Comparison of ENCODE assay signal across 8 mouse cellular contexts in genomic region chr11:100893482-100893881, GRCm38 (mm10). TPM values are rescaled to one million over a fixed set of nuclear protein-coding genes. Genes with fewer than 3 reads are reported as not detected.
A peak's percentile ranks its signal among the peaks of the same experiment; 100 is the strongest.
DNase-seq lines count a peak whose midpoint lies in the region; ATAC-seq and TF ChIP-seq lines count a peak whose summit lies in the region.

No protein-coding gene starts in this region.

- no peaks in the 10 kb centered on the region for H3K9me3 ChIP-seq in heart, embryonic 11.5 days (replicated peaks; ENCODE audit: control insufficient read depth, low read length)
- H3K9me3 ChIP-seq in liver, embryonic 13.5 days (replicated peaks): no peaks in the 10 kb centered on the region

- no peaks in the 10 kb centered on the region for H3K4me1 ChIP-seq in bone marrow macrophage, adult 2 months (ENCODE audit: control insufficient read depth, insufficient read depth, low read length)
- peaks cover 23% of the 10 kb centered on the region for H3K4me1 ChIP-seq in heart, embryonic 11.5 days (ENCODE audit: control insufficient read depth, insufficient read depth, low read length)
- H3K4me1 ChIP-seq in liver, embryonic 13.5 days (replicated peaks): peaks cover 57% of the 10 kb centered on the region

- DNase-seq in CD8-positive naive resting alpha-beta T cell, adult 2 months (ENCODE audit: low read depth in 2 of 2, low spot score in 2 of 2): peak; percentile 85 to 92
- peak; percentile 94 for DNase-seq in kidney, postnatal 10 days
- DNase-seq in liver, embryonic 13.5 days: peak; percentile 86
- DNase-seq in testis, postnatal 14 days (ENCODE audit: low spot score): peak; percentile 69

- TF ChIP-seq CTCF in bone marrow macrophage, adult 2 months (IDR thresholded peaks at IDR 0.05; ENCODE audit: low read depth, low read length): peak; percentile 99

- no peak overlapping the region for H3K27ac ChIP-seq in bone marrow macrophage, adult 2 months (ENCODE audit: insufficient read depth, low read depth, low read length)
- H3K27ac ChIP-seq in heart, embryonic 11.5 days (ENCODE audit: low read depth, low read length): no peak overlapping the region
- H3K27ac ChIP-seq in liver, embryonic 13.5 days: no peak overlapping the region; the same call in 1 of the 2 replicates

- peaks cover 2% of the 10 kb centered on the region for H3K36me3 ChIP-seq in heart, embryonic 11.5 days (ENCODE audit: control insufficient read depth, insufficient read depth, low read length)
- H3K36me3 ChIP-seq in liver, embryonic 13.5 days: peaks cover 70% of the 10 kb centered on the region

- H3K27me3 ChIP-seq in heart, embryonic 11.5 days (ENCODE audit: control insufficient read depth, insufficient read depth, low read length): no peaks in the 10 kb centered on the region
- H3K27me3 ChIP-seq in liver, embryonic 13.5 days: no peaks in the 10 kb centered on the region

- no peak for TF ChIP-seq POLR2A in bone marrow macrophage, adult 2 months (IDR thresholded peaks at IDR 0.05; ENCODE audit: borderline replicate concordance, low read depth, low read length)

- WGBS in heart, embryonic 11.5 days (ENCODE audit: insufficient replicate concordance): 16% methylated on average over 9 of the region's 9 CpGs
- 16% methylated on average over 9 of the region's 9 CpGs for WGBS in liver, embryonic 13.5 days (ENCODE audit: insufficient replicate concordance)

- no peak overlapping the region for H3K4me3 ChIP-seq in bone marrow macrophage, adult 2 months (ENCODE audit: insufficient read depth, low read length)
- H3K4me3 ChIP-seq in heart, embryonic 11.5 days (ENCODE audit: low read depth, low read length): no peak overlapping the region
- no peak overlapping the region for H3K4me3 ChIP-seq in liver, embryonic 13.5 days (replicated peaks)

- H3K4me2 ChIP-seq in heart, embryonic 11.5 days: peak overlapping the region; percentile 47
- peak overlapping the region; percentile 43 for H3K4me2 ChIP-seq in liver, embryonic 13.5 days

- peak overlapping the region; percentile 22; the same call in 1 of the 2 replicates for H3K9ac ChIP-seq in heart, embryonic 11.5 days (ENCODE audit: low read depth, low read length)
- peak overlapping the region; percentile 44 for H3K9ac ChIP-seq in liver, embryonic 13.5 days

- peak; percentile 87 for ATAC-seq in erythroid progenitor cell, adult 5-6 weeks (replicated peaks; ENCODE audit: low FRiP score, poor library complexity, severe bottlenecking)
- ATAC-seq in heart, embryonic 11.5 days (replicated peaks; ENCODE audit: insufficient number of reproducible peaks, low FRiP score, low TSS enrichment): 0 out of 2 replicates have a peak, but pooled peaks have one; percentile 46
- ATAC-seq in liver, embryonic 13.5 days (ENCODE audit: low read depth): peak; percentile 47
- peak; percentile 89 for ATAC-seq in neutrophil, adult 5-6 weeks (ENCODE audit: extremely low read depth, insufficient number of reproducible peaks, low FRiP score, poor library complexity, severe bottlenecking)

RNA-seq across cellular contexts. Expression of gene Stat5a, which starts 34.3 kb away (rescaled TPM):
- 16.3 and 20.7 TPM in 2 replicates for polyA plus RNA-seq in bone marrow macrophage, adult 2 months (2012; ENCODE audit: insufficient read depth, insufficient read length, missing spikeins)
- 3.2 and 7.5 TPM in 2 replicates for total RNA-seq in erythroid progenitor cell, adult 5-6 weeks (2015; ENCODE audit: low replicate concordance)
- 5.3 and 5.4 TPM in 2 replicates for total RNA-seq in erythroid progenitor cell, adult 5-6 weeks (2017; ENCODE audit: low replicate concordance)
- polyA plus RNA-seq in heart, embryonic 11.5 days (2014; fragmentation: Nextera tagmentation; extraction: Ambion mirVana): 5.6 and 5.9 TPM in 2 replicates
- polyA plus RNA-seq in liver, embryonic 13.5 days (2015; fragmentation: Nextera tagmentation; extraction: Ambion mirVana): 11.1 and 14.6 TPM in 2 replicates
- 20.9 and 22.5 TPM in 2 replicates for total RNA-seq in neutrophil, adult 5-6 weeks (2017)

RNA-seq across cellular contexts. Expression of gene Stat5b, which starts 43.0 kb away (rescaled TPM):
- 30.8 and 30.9 TPM in 2 replicates for polyA plus RNA-seq in bone marrow macrophage, adult 2 months (2012; ENCODE audit: insufficient read depth, insufficient read length, missing spikeins)
- 5.9 and 10.1 TPM in 2 replicates for total RNA-seq in erythroid progenitor cell, adult 5-6 weeks (2015; ENCODE audit: low replicate concordance)
- 7.0 and 10.3 TPM in 2 replicates for total RNA-seq in erythroid progenitor cell, adult 5-6 weeks (2017; ENCODE audit: low replicate concordance)
- polyA plus RNA-seq in heart, embryonic 11.5 days (2014; fragmentation: Nextera tagmentation; extraction: Ambion mirVana): 26.4 and 32.0 TPM in 2 replicates
- polyA plus RNA-seq in liver, embryonic 13.5 days (2015; fragmentation: Nextera tagmentation; extraction: Ambion mirVana): 21.1 and 23.8 TPM in 2 replicates
- total RNA-seq in neutrophil, adult 5-6 weeks (2017): 103 and 108 TPM in 2 replicates

RNA-seq across cellular contexts. Expression of gene Stat3, which starts 45.9 kb away (rescaled TPM):
- polyA plus RNA-seq in bone marrow macrophage, adult 2 months (2012; ENCODE audit: insufficient read depth, insufficient read length, missing spikeins): 73.3 and 76.6 TPM in 2 replicates
- 31.0 and 31.4 TPM in 2 replicates for total RNA-seq in erythroid progenitor cell, adult 5-6 weeks (2015; ENCODE audit: low replicate concordance)
- 26.2 and 26.6 TPM in 2 replicates for total RNA-seq in erythroid progenitor cell, adult 5-6 weeks (2017; ENCODE audit: low replicate concordance)
- polyA plus RNA-seq in heart, embryonic 11.5 days (2014; fragmentation: Nextera tagmentation; extraction: Ambion mirVana): 45.0 and 49.0 TPM in 2 replicates
- polyA plus RNA-seq in liver, embryonic 13.5 days (2015; fragmentation: Nextera tagmentation; extraction: Ambion mirVana): 28.5 and 32.8 TPM in 2 replicates
- 383 and 443 TPM in 2 replicates for total RNA-seq in neutrophil, adult 5-6 weeks (2017)
